Mouse (Mus musculus) lung, embryonic 14.5 days (tissue): Measurements from ENCODE around the gene Sds. TPM values are rescaled to one million over a fixed set of nuclear protein-coding genes. Genes with fewer than 3 reads are reported as not detected.

ENCODE experiments used
- ATAC-seq: fragments of 200-750 bp; cut with Nextera tagmentation; 2 replicates; pipeline ENCODE4 v1.8.0; 2017; ENCODE audit warnings: mild to moderate bottlenecking, moderate TSS enrichment, moderate library complexity; ENCODE audit not compliant: insufficient read depth
- DNase-seq: peaks from one replicate; pipeline ENCODE4 v3.0.0-alpha.2; 2015
- H3K27ac ChIP-seq: fragments of 300-500 bp; sonication (generic); 2 replicates; pipeline ENCODE4 v1.5.1; 2014; ENCODE audit warnings: low read depth, mild to moderate bottlenecking, moderate library complexity
- H3K27me3 ChIP-seq: fragments of 300-500 bp; sonication (generic); 2 replicates; pipeline ENCODE4 v1.6.1; 2014; ENCODE audit warnings: low read length, control low read depth; ENCODE audit not compliant: insufficient read depth
- H3K36me3 ChIP-seq: fragments of 300-500 bp; sonication (generic); 2 replicates; pipeline ENCODE4 v1.6.1; 2014; ENCODE audit warnings: control low read depth; ENCODE audit not compliant: insufficient read depth
- H3K4me1 ChIP-seq: fragments of 300-500 bp; sonication (generic); 2 replicates; pipeline ENCODE4 v1.6.1; 2014; ENCODE audit warnings: antibody characterized with exemption, control low read depth; ENCODE audit not compliant: insufficient read depth
- H3K4me2 ChIP-seq: fragments of 300-500 bp; sonication (generic); 2 replicates; pipeline ENCODE4 v1.6.1; 2014; ENCODE audit warnings: mild to moderate bottlenecking
- H3K4me3 ChIP-seq: fragments of 300-500 bp; sonication (generic); 2 replicates; pipeline ENCODE4 v1.5.1; 2014; ENCODE audit warnings: low read depth, low read length
- H3K9ac ChIP-seq: fragments of 300-500 bp; sonication (generic); 2 replicates; pipeline ENCODE4 v1.6.1; 2014
- H3K9me3 ChIP-seq: fragments of 300-500 bp; sonication (generic); 2 replicates; pipeline ENCODE4 v1.6.1; 2016; ENCODE audit warnings: low read depth, low read length, control low read depth
- CTCF ChIP-seq: IDR thresholded peaks from 2 replicates; pipeline ENCODE4 v1.5.1; 2016; ENCODE audit warnings: antibody characterized with exemption, low read depth
- WGBS: fragments of 180-500 bp; shearing (Covaris S2); extraction: QIAGEN DNeasy Blood & Tissue Kit; methylation state at CpG from one replicate; pipeline ENCODE4 v1.1.7; 2014; 5-methylcytosine and 5-hydroxymethylcytosine counted together
- polyA plus RNA-seq: library from polyadenylated mRNA; unstranded; fragments of >200 nt; fragmentation: Nextera tagmentation; extraction: Ambion mirVana; gene quantifications from 2 replicates; pipeline ENCODE4 v1.2.1, GENCODE M21; 2014

Gene Sds
- polyA plus RNA-seq, 1 experiment from 2014 or later, result not detected

DNA sequence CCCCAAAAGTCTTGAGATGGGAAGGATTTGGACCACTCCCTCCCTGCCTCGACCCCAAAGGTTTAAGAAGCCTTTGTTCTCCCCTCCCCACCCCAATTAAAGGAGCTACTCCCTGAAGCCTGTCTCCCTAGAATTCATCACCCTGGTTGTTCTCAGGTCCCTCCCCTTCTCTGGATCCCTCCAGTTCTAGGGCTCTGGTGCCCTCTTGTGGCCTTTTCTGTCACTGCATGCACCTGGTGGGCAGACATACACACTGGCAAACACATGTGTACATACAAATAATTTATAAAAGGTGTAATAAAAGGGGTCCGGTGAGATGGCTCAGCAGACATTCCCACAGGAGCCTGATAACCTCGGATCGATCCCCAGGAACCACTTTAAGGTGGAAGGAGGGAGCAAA lies 12.0 kb upstream of the Sds start:
- TF ChIP-seq CTCF, result peak; percentile 55
- H3K27me3 ChIP-seq, result no peaks in the 10 kb centered on the region
- no peak overlapping the region for H3K27ac ChIP-seq
- no peaks in the 10 kb centered on the region for H3K9me3 ChIP-seq
- H3K4me3 ChIP-seq, result no peak overlapping the region
- WGBS, result 80% methylated on average over 4 of the region's 4 CpGs
- H3K9ac ChIP-seq, result no peak overlapping the region
- H3K36me3 ChIP-seq, result no peaks in the 10 kb centered on the region
- DNase-seq (peak; percentile 27), ATAC-seq (no peak)
- H3K4me1 ChIP-seq, result no peaks in the 10 kb centered on the region
- no peak overlapping the region for H3K4me2 ChIP-seq

DNA sequence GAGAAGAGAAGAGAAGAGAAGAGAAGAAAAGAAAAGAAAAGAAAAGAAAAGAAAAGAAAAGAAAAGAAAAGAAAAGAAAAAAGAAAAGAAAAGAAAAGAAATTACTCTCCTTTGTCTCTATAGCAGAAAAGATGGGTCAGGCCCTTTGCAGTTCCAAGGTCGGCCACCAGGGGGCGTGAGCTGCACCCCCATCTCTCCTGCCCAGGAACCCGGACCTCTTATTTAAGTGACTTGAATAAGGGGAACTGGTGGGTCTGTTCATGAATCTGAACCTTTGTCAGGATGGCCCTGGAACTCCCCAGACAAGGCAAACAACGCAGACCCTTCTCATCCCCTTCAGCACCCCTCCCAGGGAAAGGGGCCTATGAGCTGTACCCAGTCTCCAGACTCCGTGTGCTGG lies 11.3 kb upstream of the Sds start:
- H3K27ac ChIP-seq, result no peak overlapping the region
- no peak overlapping the region for H3K9ac ChIP-seq
- no peak overlapping the region for H3K4me3 ChIP-seq
- WGBS, result 36% methylated on average over 5 of the region's 5 CpGs
- H3K27me3 ChIP-seq, result no peaks in the 10 kb centered on the region
- DNase-seq (peak; percentile 23), ATAC-seq (no peak)
- no peaks in the 10 kb centered on the region for H3K36me3 ChIP-seq
- no peaks in the 10 kb centered on the region for H3K9me3 ChIP-seq
- H3K4me2 ChIP-seq, result no peak overlapping the region
- H3K4me1 ChIP-seq, result no peaks in the 10 kb centered on the region
- peak; percentile 63 for TF ChIP-seq CTCF

DNA sequence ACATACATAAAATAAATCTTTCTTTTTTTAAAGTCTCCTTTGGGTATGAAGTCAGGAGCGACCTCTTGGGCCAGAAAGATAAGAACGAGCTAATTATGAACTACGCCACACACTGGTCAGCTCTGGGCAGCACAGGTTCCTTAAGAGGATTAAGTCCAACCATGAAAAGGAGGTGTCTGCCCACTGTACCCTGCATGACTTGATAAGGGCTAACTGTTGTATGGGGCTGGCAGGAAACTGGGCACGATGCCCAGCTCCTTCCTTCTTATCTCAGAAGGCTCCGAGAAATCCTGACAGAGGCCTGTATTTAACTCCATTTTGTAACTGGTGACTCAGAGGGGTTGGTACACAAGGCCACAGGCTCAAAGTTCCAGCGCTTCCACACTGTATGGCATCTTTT lies 10.5 kb upstream of the Sds start:
- Histone ChIP-seq H3K4me2 (no peak overlapping the region), H3K36me3 (no peaks in the 10 kb centered on the region), H3K9me3 (no peaks in the 10 kb centered on the region), H3K27ac (no peak overlapping the region), H3K27me3 (no peaks in the 10 kb centered on the region), H3K9ac (no peak overlapping the region), H3K4me3 (no peak overlapping the region), H3K4me1 (no peaks in the 10 kb centered on the region)
- DNase-seq (peak; percentile 76), ATAC-seq (peak; percentile 31; the same call in 1 of the 2 replicates)
- TF ChIP-seq CTCF, result 0 out of 2 replicates have a peak, but pooled peaks have one; percentile 1
- WGBS, result 63% methylated on average over 6 of the region's 6 CpGs

DNA sequence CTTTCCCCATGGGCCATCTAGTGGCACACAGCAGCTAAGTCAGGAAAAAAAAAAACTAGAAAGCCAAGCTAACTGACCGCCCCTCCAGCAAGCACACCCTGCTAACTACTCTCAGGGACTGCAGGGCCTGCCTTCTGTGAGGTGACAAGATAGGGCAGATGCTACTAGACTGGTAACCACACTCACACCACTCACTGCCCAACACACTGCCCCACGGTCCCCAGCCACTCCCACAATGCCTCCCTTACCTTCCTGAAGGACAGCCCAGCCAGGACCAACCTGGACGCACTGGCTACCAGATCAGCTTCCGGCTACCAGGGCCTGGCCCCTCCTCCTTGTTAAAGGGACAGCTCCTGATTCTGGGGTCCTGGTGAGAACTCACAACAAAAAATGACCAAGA lies 9.3 kb upstream of the Sds start:
- Histone ChIP-seq H3K9me3 (no peaks in the 10 kb centered on the region), H3K36me3 (no peaks in the 10 kb centered on the region), H3K4me1 (no peaks in the 10 kb centered on the region), H3K9ac (no peak overlapping the region), H3K4me3 (peak overlapping the region; percentile 12; the same call in 1 of the 2 replicates), H3K27ac (no peak overlapping the region), H3K27me3 (no peaks in the 10 kb centered on the region), H3K4me2 (peak overlapping the region; percentile 35; the same call in 1 of the 2 replicates)
- TF ChIP-seq CTCF, result 0 out of 2 replicates have a peak, but pooled peaks have one; percentile 16
- ATAC-seq (peak; percentile 21; the same call in 1 of the 2 replicates), DNase-seq (peak; percentile 13)
- WGBS, result 10% methylated on average over 4 of the region's 4 CpGs

DNA sequence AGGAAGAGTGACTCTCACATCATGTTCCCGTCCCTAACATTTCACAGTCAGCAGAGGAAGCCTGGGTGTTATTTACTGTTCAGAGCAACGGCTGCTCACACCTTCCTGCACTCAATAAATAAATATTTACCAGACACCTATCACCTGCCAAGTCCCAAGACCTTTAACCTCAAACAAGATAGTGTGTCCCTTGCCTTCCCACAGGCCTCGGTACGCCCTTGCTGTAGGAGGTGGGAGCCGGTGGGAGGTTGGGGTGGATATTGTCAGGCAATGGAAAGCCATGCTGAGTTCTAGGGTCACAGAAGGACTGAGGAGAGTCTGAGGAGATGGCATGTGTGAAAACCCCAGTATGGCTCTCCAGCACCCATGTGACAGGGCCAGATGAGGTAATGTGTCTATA lies 8.0 kb upstream of the Sds start:
- H3K4me3 ChIP-seq, result no peak overlapping the region

DNA sequence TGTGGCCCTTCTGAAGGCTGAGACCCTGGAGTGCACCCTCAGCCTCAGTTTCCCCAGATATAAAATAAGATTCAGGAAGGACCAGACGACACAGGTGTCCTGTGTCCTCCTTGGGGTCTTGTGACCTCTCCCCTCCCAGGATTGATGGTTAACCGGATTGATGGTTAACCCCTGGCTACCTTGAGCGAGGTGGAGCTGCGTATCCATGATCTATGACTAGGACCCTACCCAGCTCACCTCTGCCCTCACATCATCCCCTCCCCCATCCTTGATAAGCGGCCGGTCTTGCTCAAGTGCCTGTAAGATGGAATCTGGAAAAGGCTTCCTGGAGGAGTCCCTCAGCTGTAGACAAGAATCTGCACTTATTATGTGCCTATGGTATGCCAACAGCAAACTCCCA lies 7.5 kb upstream of the Sds start:
- Histone ChIP-seq H3K9me3 (no peaks in the 10 kb centered on the region), H3K4me1 (no peaks in the 10 kb centered on the region), H3K9ac (no peak overlapping the region), H3K4me2 (no peak overlapping the region), H3K27me3 (no peaks in the 10 kb centered on the region), H3K36me3 (no peaks in the 10 kb centered on the region), H3K4me3 (no peak overlapping the region), H3K27ac (no peak overlapping the region)
- TF ChIP-seq CTCF, result no peak
- 68% methylated on average over 6 of the region's 6 CpGs for WGBS
- DNase-seq, result no peak
- ATAC-seq, result no peak

More for the DNA sequence above, 8.0 kb upstream of the Sds start:
- Histone ChIP-seq H3K27ac (no peak overlapping the region), H3K9ac (no peak overlapping the region), H3K36me3 (no peaks in the 10 kb centered on the region), H3K4me1 (no peaks in the 10 kb centered on the region), H3K27me3 (no peaks in the 10 kb centered on the region), H3K9me3 (no peaks in the 10 kb centered on the region), H3K4me2 (no peak overlapping the region)
- 44% methylated on average over 5 of the region's 5 CpGs for WGBS
- DNase-seq, result no peak
- TF ChIP-seq CTCF, result no peak
- no peak for ATAC-seq

DNA sequence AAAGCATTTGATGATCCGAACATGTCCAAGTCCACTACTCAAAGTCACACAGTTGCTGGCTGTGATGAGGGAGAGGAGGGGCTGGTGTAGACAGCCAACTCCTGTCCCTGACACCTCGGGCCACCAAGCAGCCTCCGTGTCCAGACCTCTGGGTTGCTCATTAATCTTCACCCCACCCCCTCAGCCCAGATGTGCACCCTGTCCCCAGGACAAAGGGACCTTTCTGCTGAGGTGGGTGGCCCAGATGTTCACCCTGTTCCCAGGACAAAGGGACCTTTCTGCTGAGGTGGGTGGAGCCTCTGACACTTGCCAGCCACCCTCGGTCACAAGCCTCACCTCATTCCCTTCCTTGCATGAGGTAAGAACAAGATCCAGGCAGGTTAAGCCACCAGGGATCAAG lies 4.8 kb upstream of the Sds start:
- Histone ChIP-seq H3K27me3 (no peaks in the 10 kb centered on the region), H3K27ac (no peak overlapping the region), H3K4me3 (no peak overlapping the region), H3K4me1 (no peaks in the 10 kb centered on the region), H3K36me3 (no peaks in the 10 kb centered on the region), H3K4me2 (no peak overlapping the region), H3K9me3 (no peaks in the 10 kb centered on the region), H3K9ac (no peak overlapping the region)
- ATAC-seq (no peak), DNase-seq (no peak)
- no peak for TF ChIP-seq CTCF
- whole genome bisulfite sequencing, result 26% methylated on average over 4 of the region's 4 CpGs

DNA sequence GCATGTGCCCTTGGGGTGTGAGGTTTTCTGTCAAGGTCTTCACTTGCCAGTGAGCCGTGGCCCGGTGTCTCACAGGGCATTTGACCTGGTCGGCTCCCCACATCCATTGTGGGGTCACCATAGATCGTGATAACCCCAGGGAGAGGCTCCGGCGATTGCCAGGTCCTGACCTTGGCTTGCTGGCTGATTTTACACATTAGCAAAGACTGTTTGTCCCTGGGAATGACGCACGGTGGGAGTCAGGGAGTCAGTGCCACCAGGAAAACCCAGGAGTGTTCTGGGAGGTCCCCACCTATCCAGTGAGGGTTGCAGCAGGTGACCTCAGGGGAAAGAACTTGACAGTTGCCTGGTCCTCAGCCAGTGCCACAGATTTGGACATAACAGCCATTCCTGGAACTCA lies 3.6 kb upstream of the Sds start, which contains the start of gene Sdsl:
Gene Sdsl (minus strand): TSS at position 41 of the 400 bp plus-strand sequence.
- no peak within 1 kb of the TSS for H3K27ac ChIP-seq
- no peaks in the 10 kb centered on the region for H3K9me3 ChIP-seq
- H3K4me2 ChIP-seq, result no peak within 1 kb of the TSS
- H3K36me3 ChIP-seq, result no peaks in the 10 kb centered on the region
- WGBS, result 53% methylated on average over 8 of the region's 8 CpGs
- no peak for ATAC-seq
- no peak within 1 kb of the TSS for H3K9ac ChIP-seq
- no peak for DNase-seq
- H3K27me3 ChIP-seq, result no peaks in the 10 kb centered on the region
- H3K4me3 ChIP-seq, result no peak within 1 kb of the TSS
- no peaks in the 10 kb centered on the region for H3K4me1 ChIP-seq
- no peak for TF ChIP-seq CTCF
